Mouse (Mus musculus) G1E (cell line): ENCODE data around the gene Prrt3.

Source experiments
- CTCF ChIP-seq: IDR thresholded peaks from 2 replicates; pipeline ENCODE4 v1.5.1; 2012; ENCODE audit warnings: low read depth, low read length, inconsistent platforms, mixed read lengths
- GATA1 ChIP-seq: IDR thresholded peaks from 2 replicates; pipeline ENCODE4 v1.6.1; 2012; ENCODE audit warnings: borderline replicate concordance, low read length, inconsistent platforms, mixed read lengths
- TAL1 ChIP-seq: conservative IDR thresholded peaks from 2 replicates; pipeline ENCODE4 v1.6.1; 2012; ENCODE audit warnings: low read depth, low read length, inconsistent platforms, mixed read lengths

DNA sequence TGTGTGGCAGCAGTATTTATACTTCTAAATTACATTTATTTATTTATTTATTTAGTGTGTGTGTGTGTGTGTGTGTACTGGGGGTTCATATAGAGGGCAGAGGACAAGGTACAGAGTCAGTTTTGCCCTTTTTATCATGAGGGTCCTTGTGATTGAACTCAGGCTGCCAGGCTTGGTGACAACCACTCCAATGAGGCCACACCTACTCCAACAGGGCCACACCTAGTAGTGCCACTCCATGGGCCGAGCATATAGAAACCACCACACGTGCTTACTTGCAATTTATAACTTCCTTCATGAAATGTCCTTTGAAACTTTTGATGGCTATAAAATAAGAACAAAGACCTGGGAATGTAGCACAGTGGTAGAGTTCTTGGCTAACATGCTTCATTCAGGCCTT is 28.5 kb downstream of the Prrt3 start:
- TF ChIP-seq GATA1: no peak
- TF ChIP-seq TAL1: no peak
- no peak for TF ChIP-seq CTCF
